Mouse (Mus musculus): ENCODE measurements around the gene Tmem108. TPM values are rescaled to one million over a fixed set of nuclear protein-coding genes. Genes with fewer than 3 reads are reported as not detected.

The Tmem108 gene
- polyA plus RNA-seq, 1 experiment, result 28.2 TPM

DNA sequence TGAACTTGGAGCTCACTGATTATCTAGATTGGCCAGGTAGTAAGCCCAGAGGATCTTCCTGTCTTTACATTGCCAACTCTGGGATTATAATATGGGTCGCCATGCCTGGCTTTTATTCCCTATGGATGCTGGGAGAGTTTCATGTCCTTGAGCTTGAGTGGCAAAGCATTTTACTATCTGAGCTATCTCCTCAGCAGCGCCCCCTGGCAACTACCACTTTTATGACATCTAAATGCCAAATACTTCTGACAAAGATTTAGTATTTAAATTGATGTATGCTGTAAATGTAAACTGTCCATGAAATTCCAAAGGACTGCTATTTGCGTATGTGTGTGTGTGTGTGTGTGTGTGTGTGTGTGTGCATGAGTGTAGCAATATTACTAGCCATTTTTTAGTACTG, 160.8 kb downstream of the Tmem108 start:
- no peak for DNase-seq (ENCODE audit: low read depth)
- TF ChIP-seq CTCF (IDR thresholded peaks at IDR 0.05; ENCODE audit: borderline replicate concordance, extremely low read depth, insufficient read depth, insufficient read length) (peak; percentile 23; the same call in 1 of the 2 replicates), POLR2A (IDR thresholded peaks at IDR 0.05; ENCODE audit: borderline replicate concordance, extremely low read depth, insufficient read depth, insufficient read length, poor library complexity, severe bottlenecking) (no peak)

- TF ChIP-seq POLR2A (IDR thresholded peaks at IDR 0.05; ENCODE audit: borderline replicate concordance, extremely low read depth, insufficient read depth, insufficient read length, poor library complexity, severe bottlenecking) (no peak), CTCF (IDR thresholded peaks at IDR 0.05; ENCODE audit: borderline replicate concordance, extremely low read depth, insufficient read depth, insufficient read length) (no peak)
- DNase-seq (ENCODE audit: low read depth), result no peak
Observed at GRCm38 (mm10) chr9:103599908-103600307, 161.7 kb downstream of the Tmem108 start.

GRCm38 (mm10) chr9:103597861-103598260, 163.8 kb downstream of the Tmem108 start:
- DNase-seq (ENCODE audit: low read depth), result no peak
- TF ChIP-seq CTCF (IDR thresholded peaks at IDR 0.05; ENCODE audit: borderline replicate concordance, extremely low read depth, insufficient read depth, insufficient read length) (no peak), POLR2A (IDR thresholded peaks at IDR 0.05; ENCODE audit: borderline replicate concordance, extremely low read depth, insufficient read depth, insufficient read length, poor library complexity, severe bottlenecking) (no peak)

GRCm38 (mm10) chr9:103595190-103595837, 166.3 kb downstream of the Tmem108 start:
- TF ChIP-seq CTCF (IDR thresholded peaks at IDR 0.05; ENCODE audit: borderline replicate concordance, extremely low read depth, insufficient read depth, insufficient read length), result no peak
- no peak for TF ChIP-seq POLR2A (IDR thresholded peaks at IDR 0.05; ENCODE audit: borderline replicate concordance, extremely low read depth, insufficient read depth, insufficient read length, poor library complexity, severe bottlenecking)

DNA sequence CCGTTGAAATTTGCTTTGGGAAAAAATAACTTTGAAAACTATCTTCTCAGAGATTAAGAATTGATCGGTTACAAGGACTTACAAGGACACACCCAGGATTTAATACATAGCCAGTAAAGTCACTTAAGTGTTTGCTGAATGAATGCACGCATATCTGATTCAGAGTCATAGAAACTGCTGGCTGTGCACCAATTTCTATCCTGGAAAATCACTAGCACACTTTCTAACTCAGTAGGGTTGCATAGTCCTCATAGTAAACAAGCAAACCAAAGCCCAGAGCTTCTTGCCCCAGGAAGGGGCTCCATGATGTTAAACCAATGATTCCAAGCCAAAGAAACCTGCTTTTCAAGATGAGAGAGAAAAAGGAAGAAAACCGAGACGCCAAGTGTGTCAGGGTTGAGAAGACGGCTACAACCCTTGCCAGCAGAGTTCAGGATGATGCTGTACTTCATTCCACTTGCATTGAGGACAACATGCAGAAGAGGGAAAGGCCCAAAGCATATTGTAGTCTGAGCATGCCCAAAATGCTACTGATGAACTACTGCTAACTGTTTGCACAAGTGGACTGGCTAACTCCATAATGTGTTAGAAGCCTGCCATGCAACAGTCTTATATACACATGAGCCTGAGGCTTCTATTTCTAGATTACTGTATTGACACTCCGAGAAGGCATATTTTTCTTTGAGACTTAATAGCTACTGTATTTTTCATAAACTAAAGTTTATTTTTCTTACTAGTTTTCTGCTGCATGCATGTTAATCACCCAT, 167.0 kb downstream of the Tmem108 start:
- TF ChIP-seq POLR2A (IDR thresholded peaks at IDR 0.05; ENCODE audit: borderline replicate concordance, extremely low read depth, insufficient read depth, insufficient read length, poor library complexity, severe bottlenecking) (no peak), CTCF (IDR thresholded peaks at IDR 0.05; ENCODE audit: borderline replicate concordance, extremely low read depth, insufficient read depth, insufficient read length) (no peak)
- peak; percentile 31 for DNase-seq (ENCODE audit: low read depth)

More at GRCm38 (mm10) chr9:103595190-103595837, 166.3 kb downstream of the Tmem108 start:
- DNase-seq (ENCODE audit: low read depth), result peak; percentile 97

DNA sequence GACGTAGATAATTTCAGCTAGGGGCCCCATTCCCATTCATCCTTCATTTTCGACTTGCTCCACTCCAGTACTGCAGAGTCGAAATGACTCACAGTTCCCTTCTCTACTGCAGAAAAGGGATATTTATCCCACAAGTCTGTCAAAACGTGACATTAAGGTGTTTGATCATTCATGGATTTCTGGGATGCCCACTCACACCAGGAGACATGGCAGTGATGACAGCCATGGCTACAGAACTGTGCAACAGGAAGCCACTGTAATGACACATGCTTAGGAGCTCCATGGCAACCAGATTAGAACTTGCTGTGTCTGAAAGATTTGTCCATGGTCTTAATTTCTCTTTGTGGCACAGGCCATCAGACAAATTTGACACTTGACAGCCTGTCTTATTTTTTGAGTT, 168.6 kb downstream of the Tmem108 start:
- no peak for TF ChIP-seq CTCF (IDR thresholded peaks at IDR 0.05; ENCODE audit: borderline replicate concordance, extremely low read depth, insufficient read depth, insufficient read length)
- TF ChIP-seq POLR2A (IDR thresholded peaks at IDR 0.05; ENCODE audit: borderline replicate concordance, extremely low read depth, insufficient read depth, insufficient read length, poor library complexity, severe bottlenecking), result no peak
- DNase-seq (ENCODE audit: low read depth), result peak; percentile 45

GRCm38 (mm10) chr9:103591962-103592361, 169.7 kb downstream of the Tmem108 start:
- TF ChIP-seq CTCF (IDR thresholded peaks at IDR 0.05; ENCODE audit: borderline replicate concordance, extremely low read depth, insufficient read depth, insufficient read length), result no peak
- no peak for TF ChIP-seq POLR2A (IDR thresholded peaks at IDR 0.05; ENCODE audit: borderline replicate concordance, extremely low read depth, insufficient read depth, insufficient read length, poor library complexity, severe bottlenecking)
- DNase-seq (ENCODE audit: low read depth), result no peak

- no peak for TF ChIP-seq POLR2A (IDR thresholded peaks at IDR 0.05; ENCODE audit: borderline replicate concordance, extremely low read depth, insufficient read depth, insufficient read length, poor library complexity, severe bottlenecking)
- no peak for TF ChIP-seq CTCF (IDR thresholded peaks at IDR 0.05; ENCODE audit: borderline replicate concordance, extremely low read depth, insufficient read depth, insufficient read length)
- DNase-seq (ENCODE audit: low read depth), result no peak
Observed at GRCm38 (mm10) chr9:103590801-103591200, 170.8 kb downstream of the Tmem108 start.

GRCm38 (mm10) chr9:103584865-103585264, 176.8 kb downstream of the Tmem108 start:
- DNase-seq (ENCODE audit: low read depth), result peak; percentile 90
- no peak for TF ChIP-seq POLR2A (IDR thresholded peaks at IDR 0.05; ENCODE audit: borderline replicate concordance, extremely low read depth, insufficient read depth, insufficient read length, poor library complexity, severe bottlenecking)
- TF ChIP-seq CTCF (IDR thresholded peaks at IDR 0.05; ENCODE audit: borderline replicate concordance, extremely low read depth, insufficient read depth, insufficient read length), result no peak

DNA sequence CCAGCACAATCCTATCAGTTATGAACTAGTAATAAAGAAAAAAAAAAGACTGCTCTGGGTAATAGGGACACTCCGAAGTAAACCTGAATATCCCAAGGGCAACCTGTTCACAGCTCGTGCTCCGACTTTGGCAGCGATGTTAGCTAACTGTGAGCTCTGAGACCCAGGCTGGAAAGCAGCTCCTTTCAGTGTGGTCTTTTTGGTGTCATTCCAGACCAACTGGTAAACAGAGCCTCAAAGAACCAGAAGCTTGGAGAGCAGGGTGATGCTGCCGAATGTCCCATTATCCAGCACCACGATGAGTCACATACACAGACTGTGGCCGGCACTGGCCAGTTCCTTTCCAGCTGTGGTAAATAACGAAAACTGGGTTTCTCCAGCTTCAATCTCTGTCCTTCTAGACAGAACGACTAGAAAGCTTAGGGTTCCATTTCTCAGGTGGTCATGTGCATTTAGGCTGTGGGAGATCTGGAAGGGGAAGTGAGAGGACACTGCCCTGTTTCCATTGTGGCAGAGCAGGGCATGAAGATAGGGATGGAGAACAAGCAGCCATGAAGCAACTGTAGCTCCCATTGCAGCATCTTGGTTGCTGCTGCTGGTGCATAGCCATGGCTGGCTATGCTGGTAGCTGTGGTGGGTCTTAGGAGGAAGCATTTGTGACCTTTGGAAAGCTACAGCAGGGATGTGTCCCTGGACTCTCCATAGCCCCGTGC, 179.2 kb downstream of the Tmem108 start:
- no peak for TF ChIP-seq POLR2A (IDR thresholded peaks at IDR 0.05; ENCODE audit: borderline replicate concordance, extremely low read depth, insufficient read depth, insufficient read length, poor library complexity, severe bottlenecking)
- no peak for TF ChIP-seq CTCF (IDR thresholded peaks at IDR 0.05; ENCODE audit: borderline replicate concordance, extremely low read depth, insufficient read depth, insufficient read length)

GRCm38 (mm10) chr9:103580621-103581020, 181.0 kb downstream of the Tmem108 start:
- DNase-seq (ENCODE audit: low read depth), result no peak
- no peak for TF ChIP-seq POLR2A (IDR thresholded peaks at IDR 0.05; ENCODE audit: borderline replicate concordance, extremely low read depth, insufficient read depth, insufficient read length, poor library complexity, severe bottlenecking)

More for the DNA sequence above, 179.2 kb downstream of the Tmem108 start:
- DNase-seq (ENCODE audit: low read depth), result no peak

Data from brain, embryonic 14.5 days (tissue).